Mouse (Mus musculus) ES-Bruce4 (cell line): ENCODE measurements around the gene Filip1. TPM values are rescaled to one million over a fixed set of nuclear protein-coding genes. Genes with fewer than 3 reads are reported as not detected.
A peak's percentile ranks its signal among the peaks of the same experiment; 100 is the strongest.

ENCODE experiments used
- H3K27ac ChIP-seq: 2 replicates; pipeline ENCODE4 v1.5.1; 2012; ENCODE audit warnings: low read length, inconsistent platforms; ENCODE audit not compliant: insufficient read depth
- H3K27me3 ChIP-seq: 2 replicates; pipeline ENCODE4 v1.6.1; 2012; ENCODE audit warnings: mild to moderate bottlenecking, low read length, inconsistent platforms; ENCODE audit not compliant: control insufficient read depth, poor library complexity, insufficient read depth, severe bottlenecking
- H3K36me3 ChIP-seq: 2 replicates; pipeline ENCODE4 v1.6.1; 2012; ENCODE audit warnings: inconsistent platforms, mild to moderate bottlenecking, low read length, moderate library complexity; ENCODE audit not compliant: control insufficient read depth, poor library complexity, insufficient read depth, severe bottlenecking
- H3K4me1 ChIP-seq: one replicate; pipeline ENCODE4 v1.8.1; 2011; ENCODE audit warnings: low read length; ENCODE audit not compliant: control insufficient read depth, insufficient read depth
- H3K4me3 ChIP-seq: 2 replicates; pipeline ENCODE4 v1.5.1; 2011; ENCODE audit warnings: low read depth, mild to moderate bottlenecking, low read length
- H3K9ac ChIP-seq: 2 replicates; pipeline ENCODE4 v1.6.1; 2012; ENCODE audit warnings: low read depth, mild to moderate bottlenecking, inconsistent platforms; ENCODE audit not compliant: poor library complexity, severe bottlenecking
- H3K9me3 ChIP-seq: replicated peaks from 2 replicates; pipeline ENCODE4 v1.6.1; 2012; ENCODE audit warnings: mild to moderate bottlenecking, low read length, inconsistent platforms; ENCODE audit not compliant: control insufficient read depth, poor library complexity, insufficient read depth, severe bottlenecking
- CTCF ChIP-seq: IDR thresholded peaks from one replicate; pipeline ENCODE4 v1.8.1; 2011; ENCODE audit warnings: low read depth, low read length
- EP300 ChIP-seq: IDR thresholded peaks from 2 replicates; pipeline ENCODE4 v1.6.1; 2011; ENCODE audit warnings: low read depth, low read length; ENCODE audit not compliant: insufficient read depth
- POLR2A ChIP-seq: IDR thresholded peaks from one replicate; pipeline ENCODE4 v1.8.1; 2011; ENCODE audit warnings: low read length; ENCODE audit not compliant: insufficient read depth
- polyA plus RNA-seq: library from polyadenylated mRNA; stranded (reverse); fragments of >200 nt; gene quantifications from 2 replicates; pipeline ENCODE4 v1.2.4, GENCODE M21; 2011; ENCODE audit warnings: low read depth; ENCODE audit not compliant: missing spikeins, insufficient read depth, insufficient read length

The Filip1 gene
- polyA plus RNA-seq, 1 experiment = not detected

GRCm38 (mm10) chr9:80021648-80022047 is 9.0 kb upstream of the Filip1 start:
- no peak for TF ChIP-seq EP300
- no peak for TF ChIP-seq CTCF
- no peak for TF ChIP-seq POLR2A
- Histone ChIP-seq H3K4me1 (no peaks in the 10 kb centered on the region), H3K4me3 (no peak overlapping the region), H3K27me3 (no peaks in the 10 kb centered on the region), H3K36me3 (no peaks in the 10 kb centered on the region), H3K27ac (no peak overlapping the region), H3K9me3 (no peaks in the 10 kb centered on the region), H3K9ac (no peak overlapping the region)

DNA sequence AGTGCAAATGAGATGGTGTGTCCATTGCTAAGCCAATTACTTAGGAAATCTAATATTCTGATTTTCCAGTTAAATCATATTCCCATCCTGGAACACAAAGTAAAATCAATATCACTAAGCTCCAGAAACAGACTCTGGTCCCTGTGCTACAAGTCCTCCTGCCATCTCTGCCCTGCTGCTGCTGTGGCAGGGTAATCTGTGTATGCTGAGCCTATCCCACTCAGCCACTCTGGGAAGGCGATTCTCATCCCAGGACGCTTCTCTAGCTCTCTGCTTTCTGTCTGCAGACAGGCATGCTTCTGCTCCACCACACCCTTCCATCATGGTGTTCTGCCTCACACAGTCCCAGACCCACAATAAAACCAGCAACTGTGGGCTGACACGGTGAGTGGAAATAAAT is 7.8 kb upstream of the Filip1 start:
- no peaks in the 10 kb centered on the region for H3K4me1 ChIP-seq
- no peaks in the 10 kb centered on the region for H3K36me3 ChIP-seq

GRCm38 (mm10) chr9:80012016-80012415 is 635 bp downstream of the Filip1 start:
- Histone ChIP-seq H3K36me3 (no peaks in the 10 kb centered on the region), H3K9me3 (no peaks in the 10 kb centered on the region), H3K27ac (no peak overlapping the region), H3K9ac (no peak overlapping the region), H3K27me3 (no peaks in the 10 kb centered on the region), H3K4me1 (no peaks in the 10 kb centered on the region), H3K4me3 (no peak overlapping the region)
- TF ChIP-seq CTCF = no peak
- no peak for TF ChIP-seq POLR2A
- TF ChIP-seq EP300 = no peak

More for the DNA sequence above, 7.8 kb upstream of the Filip1 start:
- H3K27ac ChIP-seq = no peak overlapping the region
- TF ChIP-seq CTCF (no peak), EP300 (no peak), POLR2A (no peak)
- H3K9ac ChIP-seq = no peak overlapping the region
- H3K4me3 ChIP-seq = no peak overlapping the region
- no peaks in the 10 kb centered on the region for H3K27me3 ChIP-seq
- no peaks in the 10 kb centered on the region for H3K9me3 ChIP-seq

DNA sequence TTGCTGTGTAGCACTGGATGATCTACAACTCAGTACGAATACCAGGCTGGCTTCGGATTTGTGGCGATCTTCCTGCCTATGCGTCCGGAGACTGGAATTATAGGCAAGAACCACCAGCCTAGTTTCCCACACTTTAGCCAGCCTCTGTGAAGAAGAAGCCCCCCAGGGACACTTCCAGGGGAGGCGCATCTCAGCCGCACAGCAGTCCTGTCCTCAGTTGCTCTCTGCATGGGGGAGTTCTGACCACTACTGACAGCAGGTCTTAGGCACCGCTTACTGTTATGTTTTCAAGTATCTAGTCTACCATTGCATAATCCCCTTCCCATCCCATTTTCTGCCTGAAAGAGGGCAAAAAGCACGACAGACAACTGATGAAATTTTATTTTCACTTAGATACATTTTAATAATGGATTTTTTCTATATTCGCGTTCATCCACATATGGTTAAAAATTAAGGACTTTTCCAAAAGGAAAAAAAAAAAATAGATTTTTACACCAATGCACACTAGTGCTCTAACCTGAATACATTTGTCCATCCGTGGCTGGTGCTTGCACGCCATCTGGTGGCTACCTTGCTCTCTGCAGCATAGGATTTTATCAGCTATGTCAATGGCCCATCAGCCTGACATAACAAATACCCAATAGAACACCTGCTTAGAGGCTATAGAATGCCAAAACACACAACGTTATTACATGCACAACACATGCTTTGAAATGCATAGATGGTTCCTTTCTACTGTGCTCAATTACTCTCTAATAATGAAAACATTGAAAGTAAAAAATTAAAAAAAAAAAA is 10.1 kb downstream of the Filip1 start:
- no peak overlapping the region for H3K27ac ChIP-seq
- no peak for TF ChIP-seq EP300
- peak; percentile 93 for TF ChIP-seq CTCF
- no peak for TF ChIP-seq POLR2A

GRCm38 (mm10) chr9:79997282-79997681 is 15.4 kb downstream of the Filip1 start:
- Histone ChIP-seq H3K27ac (no peak overlapping the region), H3K36me3 (no peaks in the 10 kb centered on the region), H3K27me3 (no peaks in the 10 kb centered on the region), H3K4me3 (no peak overlapping the region), H3K4me1 (no peaks in the 10 kb centered on the region), H3K9ac (no peak overlapping the region), H3K9me3 (no peaks in the 10 kb centered on the region)
- no peak for TF ChIP-seq EP300
- TF ChIP-seq POLR2A = no peak
- TF ChIP-seq CTCF = no peak

More for the DNA sequence above, 10.1 kb downstream of the Filip1 start:
- Histone ChIP-seq H3K36me3 (no peaks in the 10 kb centered on the region), H3K4me3 (no peak overlapping the region), H3K9ac (no peak overlapping the region), H3K4me1 (no peaks in the 10 kb centered on the region), H3K27me3 (no peaks in the 10 kb centered on the region), H3K9me3 (peaks cover 4% of the 10 kb centered on the region; the same call in 1 of the 2 replicates)

GRCm38 (mm10) chr9:79994296-79994695 is 18.4 kb downstream of the Filip1 start:
- TF ChIP-seq POLR2A = no peak
- TF ChIP-seq CTCF = no peak
- TF ChIP-seq EP300 = no peak
- Histone ChIP-seq H3K4me3 (no peak overlapping the region), H3K9me3 (no peaks in the 10 kb centered on the region), H3K27ac (no peak overlapping the region), H3K9ac (no peak overlapping the region), H3K4me1 (no peaks in the 10 kb centered on the region), H3K36me3 (no peaks in the 10 kb centered on the region), H3K27me3 (no peaks in the 10 kb centered on the region)
